24 mouse cellular contexts compared by ENCODE assay signal in the genomic region with DNA sequence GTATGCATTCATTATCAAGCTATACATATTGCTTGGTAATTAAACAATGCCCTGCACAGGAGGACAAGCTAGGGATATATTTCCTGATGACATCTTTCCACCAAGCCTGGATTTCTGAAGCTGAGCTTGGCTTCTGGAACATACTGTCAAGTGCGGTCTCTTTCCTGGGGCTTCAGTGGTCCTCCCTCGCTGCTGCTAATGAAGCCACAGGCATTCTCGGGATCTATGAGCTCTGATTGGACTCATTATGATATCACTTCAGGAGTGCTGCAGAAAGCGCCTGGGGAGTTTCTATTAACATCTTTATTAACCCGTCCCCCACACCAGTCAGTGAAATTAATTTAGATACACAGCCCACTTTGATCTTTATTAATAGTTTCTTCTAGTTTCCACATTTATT.
"Had no signal": no experiment of that assay in that cellular context is flagged by ENCODE, and none has a peak within 500 bp of the region (broad histone marks: within the 10 kb centered on the region; RNA-seq: fewer than 3 reads in every experiment).

No protein-coding gene starts in this region.

- H3K4me3 ChIP-seq: gastrocnemius, adult 2 months; heart, adult 2 months; heart, embryonic 12.5 days; hindbrain, embryonic 10.5 days; hindbrain, embryonic 13.5 days; intestine, embryonic 15.5 days; layer of hippocampus, adult 2 months; left cerebral cortex, adult 2 months; limb, embryonic 10.5 days; limb, embryonic 12.5 days had no signal

- H3K36me3 ChIP-seq: heart, embryonic 12.5 days; hindbrain, embryonic 10.5 days; hindbrain, embryonic 13.5 days; intestine, embryonic 15.5 days; limb, embryonic 10.5 days; limb, embryonic 12.5 days had no signal

- H3K4me2 ChIP-seq: heart, embryonic 12.5 days; hindbrain, embryonic 13.5 days; intestine, embryonic 15.5 days; limb, embryonic 12.5 days; liver, embryonic 11.5 days had no signal

- H3K9me3 ChIP-seq: hindbrain, embryonic 13.5 days; intestine, embryonic 15.5 days; limb, embryonic 10.5 days had no signal

- H3K9ac ChIP-seq: heart, embryonic 12.5 days; hindbrain, embryonic 13.5 days; intestine, embryonic 15.5 days; limb, embryonic 12.5 days had no signal

- H3K27me3 ChIP-seq: intestine, embryonic 15.5 days; limb, embryonic 12.5 days had no signal

- ATAC-seq: hindbrain, embryonic 16.5 days; inflammation-experienced regulatory T-cells, adult 6 months; intestine, embryonic 15.5 days; intestine, postnatal 0 days had no signal

- H3K27ac ChIP-seq: gastrocnemius, adult 2 months; heart, adult 2 months; hindbrain, embryonic 13.5 days; intestine, embryonic 15.5 days; layer of hippocampus, adult 2 months; left cerebral cortex, adult 2 months; limb, embryonic 10.5 days; limb, embryonic 12.5 days had no signal

- DNase-seq: gastrocnemius, adult 2 months; gastrocnemius, postnatal 10 days; gastrocnemius, postnatal 25 days; heart, adult 2 months; heart, postnatal 10 days; heart, postnatal 4 days; kidney, adult 18-20 months; kidney, adult 8-10 months; kidney, postnatal 10 days; kidney, postnatal 25 days; kidney, postnatal 4 days; liver had no signal
